Mouse (Mus musculus) forebrain, embryonic 14.5 days (tissue): ENCODE measurements around the gene Smtnl2. TPM values are rescaled to one million over a fixed set of nuclear protein-coding genes. Genes with fewer than 3 reads are reported as not detected.
A peak's percentile ranks its signal among the peaks of the same experiment; 100 is the strongest.

Source experiments
- ATAC-seq: fragments of 200-750 bp; cut with Nextera tagmentation; 2 replicates; pipeline ENCODE4 v1.8.0; 2017; ENCODE audit warnings: mild to moderate bottlenecking, moderate library complexity
- DNase-seq: peaks from one replicate; pipeline ENCODE4 v3.0.0-alpha.2; 2015; ENCODE audit warnings: low spot score
- H3K27ac ChIP-seq: fragments of 300-500 bp; sonication (generic); 2 replicates; pipeline ENCODE4 v1.5.1; 2014; ENCODE audit warnings: low read depth, mild to moderate bottlenecking, control low read depth, low read length, moderate library complexity
- H3K27me3 ChIP-seq: fragments of 300-500 bp; sonication (generic); replicated peaks from 2 replicates; pipeline ENCODE4 v1.6.1; 2014; ENCODE audit warnings: low read length, control low read depth, mixed read lengths; ENCODE audit not compliant: control insufficient read depth, insufficient read depth
- H3K36me3 ChIP-seq: fragments of 300-500 bp; sonication (generic); 2 replicates; pipeline ENCODE4 v1.6.1; 2014; ENCODE audit warnings: low read length, control low read depth; ENCODE audit not compliant: control insufficient read depth, insufficient read depth
- H3K4me1 ChIP-seq: fragments of 300-500 bp; sonication (generic); 2 replicates; pipeline ENCODE4 v1.6.1; 2014; ENCODE audit warnings: antibody characterized with exemption, low read length, control low read depth; ENCODE audit not compliant: control insufficient read depth, insufficient read depth
- H3K4me2 ChIP-seq: fragments of 300-500 bp; sonication (generic); 2 replicates; pipeline ENCODE4 v1.6.1; 2014; ENCODE audit warnings: mild to moderate bottlenecking, control low read depth, low read length
- H3K4me3 ChIP-seq: fragments of 300-500 bp; sonication (generic); 2 replicates; pipeline ENCODE4 v1.5.1; 2014; ENCODE audit warnings: low read depth, low read length, control low read depth
- H3K9ac ChIP-seq: fragments of 300-500 bp; sonication (generic); 2 replicates; pipeline ENCODE4 v1.6.1; 2014; ENCODE audit warnings: mild to moderate bottlenecking, low read length, control low read depth, moderate library complexity
- H3K9me3 ChIP-seq: fragments of 300-500 bp; sonication (generic); replicated peaks from 2 replicates; pipeline ENCODE4 v1.6.1; 2016; ENCODE audit warnings: low read length, control low read depth, mixed read lengths; ENCODE audit not compliant: control insufficient read depth
- WGBS: fragments of 180-500 bp; shearing (Covaris S2); extraction: QIAGEN DNeasy Blood & Tissue Kit; methylation state at CpG from one replicate; pipeline ENCODE4 v1.1.7; 2014; 5-methylcytosine and 5-hydroxymethylcytosine counted together
- polyA plus RNA-seq: library from polyadenylated mRNA; unstranded; fragments of >200 nt; fragmentation: Nextera tagmentation; extraction: Ambion mirVana; gene quantifications from 2 replicates; pipeline ENCODE4 v1.2.1, GENCODE M21; 2014

The Smtnl2 gene
- 1.4 and 1.6 TPM in 2 replicates for polyA plus RNA-seq

GRCm38 (mm10) chr11:72411093-72411921 is at the start of gene Smtnl2:
Smtnl2 (minus strand) TSS chr11:72411713.
- peak; percentile 74 for DNase-seq

GRCm38 (mm10) chr11:72458502-72458901 is 47.0 kb upstream of the Smtnl2 start:
- DNase-seq (no peak), ATAC-seq (no peak)
- Histone ChIP-seq H3K36me3 (peaks cover 12% of the 10 kb centered on the region; the same call in 1 of the 2 replicates), H3K4me1 (no peaks in the 10 kb centered on the region), H3K9me3 (no peaks in the 10 kb centered on the region), H3K27me3 (no peaks in the 10 kb centered on the region), H3K9ac (no peak overlapping the region), H3K27ac (no peak overlapping the region), H3K4me3 (no peak overlapping the region), H3K4me2 (no peak overlapping the region)
- 82% methylated on average over 3 of the region's 3 CpGs for WGBS

More at GRCm38 (mm10) chr11:72411093-72411921, at the start of gene Smtnl2:
- H3K4me1 ChIP-seq = 0 out of 2 replicates have a peak, but pooled peaks cover 7% of the 10 kb centered on the region
- H3K36me3 ChIP-seq = no peaks in the 10 kb centered on the region
- H3K9ac ChIP-seq = peak within 1 kb of the TSS; percentile 67
- no peaks in the 10 kb centered on the region; the same call in 1 of the 2 replicates for H3K27me3 ChIP-seq
- peak within 1 kb of the TSS; percentile 49 for H3K4me3 ChIP-seq
- under 1% methylated on average over 81 of the region's 86 CpGs for WGBS
- H3K4me2 ChIP-seq = peak within 1 kb of the TSS; percentile 99
- H3K27ac ChIP-seq = no peak within 1 kb of the TSS
- peak; percentile 90 for ATAC-seq
- no peaks in the 10 kb centered on the region for H3K9me3 ChIP-seq

- peaks cover 15% of the 10 kb centered on the region for H3K36me3 ChIP-seq
- 69% methylated on average over 12 of the region's 12 CpGs for WGBS
Measured at GRCm38 (mm10) chr11:72457995-72458496, 46.5 kb upstream of the Smtnl2 start.

GRCm38 (mm10) chr11:72455694-72456093 is 44.2 kb upstream of the Smtnl2 start:
- 41% methylated on average over 5 of the region's 5 CpGs for WGBS
- H3K4me1 ChIP-seq = no peaks in the 10 kb centered on the region
- ATAC-seq (peak; percentile 37; the same call in 1 of the 2 replicates), DNase-seq (peak; percentile 26)
- peaks cover 39% of the 10 kb centered on the region for H3K36me3 ChIP-seq
- no peak overlapping the region; the same call in 1 of the 2 replicates for H3K9ac ChIP-seq
- H3K27me3 ChIP-seq = no peaks in the 10 kb centered on the region
- no peak overlapping the region for H3K27ac ChIP-seq
- no peak overlapping the region for H3K4me2 ChIP-seq
- H3K9me3 ChIP-seq = no peaks in the 10 kb centered on the region
- no peak overlapping the region for H3K4me3 ChIP-seq

More at GRCm38 (mm10) chr11:72457995-72458496, 46.5 kb upstream of the Smtnl2 start:
- no peak overlapping the region for H3K4me2 ChIP-seq
- H3K27me3 ChIP-seq = no peaks in the 10 kb centered on the region
- no peak overlapping the region for H3K9ac ChIP-seq
- ATAC-seq (no peak), DNase-seq (no peak)
- H3K9me3 ChIP-seq = no peaks in the 10 kb centered on the region
- no peak overlapping the region for H3K4me3 ChIP-seq
- H3K27ac ChIP-seq = no peak overlapping the region
- H3K4me1 ChIP-seq = no peaks in the 10 kb centered on the region

GRCm38 (mm10) chr11:72453105-72453953 is 41.8 kb upstream of the Smtnl2 start:
- no peak overlapping the region for H3K27ac ChIP-seq
- ATAC-seq (no peak), DNase-seq (no peak)
- H3K27me3 ChIP-seq = no peaks in the 10 kb centered on the region
- H3K9ac ChIP-seq = no peak overlapping the region
- WGBS = 62% methylated on average over 15 of the region's 15 CpGs
- H3K4me2 ChIP-seq = no peak overlapping the region
- H3K36me3 ChIP-seq = peaks cover 60% of the 10 kb centered on the region
- no peak overlapping the region for H3K4me3 ChIP-seq
- no peaks in the 10 kb centered on the region for H3K4me1 ChIP-seq
- no peaks in the 10 kb centered on the region for H3K9me3 ChIP-seq

GRCm38 (mm10) chr11:72452140-72452665 is 40.7 kb upstream of the Smtnl2 start:
- WGBS = 90% methylated on average over 3 of the region's 3 CpGs

GRCm38 (mm10) chr11:72447475-72447874 is 36.0 kb upstream of the Smtnl2 start:
- Histone ChIP-seq H3K27me3 (no peaks in the 10 kb centered on the region), H3K4me2 (no peak overlapping the region), H3K4me3 (no peak overlapping the region), H3K9me3 (no peaks in the 10 kb centered on the region), H3K36me3 (peaks cover 100% of the 10 kb centered on the region), H3K4me1 (peaks cover under 1% of the 10 kb centered on the region; the same call in 1 of the 2 replicates), H3K27ac (no peak overlapping the region), H3K9ac (no peak overlapping the region)
- no peak for ATAC-seq
- 87% methylated on average over 8 of the region's 8 CpGs for WGBS
- no peak for DNase-seq

More at GRCm38 (mm10) chr11:72452140-72452665, 40.7 kb upstream of the Smtnl2 start:
- DNase-seq (no peak), ATAC-seq (no peak)
- no peaks in the 10 kb centered on the region for H3K9me3 ChIP-seq
- no peak overlapping the region for H3K27ac ChIP-seq
- no peaks in the 10 kb centered on the region for H3K4me1 ChIP-seq
- no peak overlapping the region for H3K4me2 ChIP-seq
- no peak overlapping the region for H3K9ac ChIP-seq
- peaks cover 71% of the 10 kb centered on the region for H3K36me3 ChIP-seq
- H3K27me3 ChIP-seq = no peaks in the 10 kb centered on the region
- H3K4me3 ChIP-seq = no peak overlapping the region

- no peak overlapping the region for H3K4me3 ChIP-seq
- H3K27me3 ChIP-seq = no peaks in the 10 kb centered on the region
- 90% methylated on average over 6 of the region's 6 CpGs for WGBS
- no peak overlapping the region for H3K27ac ChIP-seq
- no peak overlapping the region for H3K9ac ChIP-seq
- no peak overlapping the region for H3K4me2 ChIP-seq
- ATAC-seq (no peak), DNase-seq (peak; percentile 24)
- peaks cover 6% of the 10 kb centered on the region for H3K4me1 ChIP-seq
- no peaks in the 10 kb centered on the region for H3K9me3 ChIP-seq
- peaks cover 93% of the 10 kb centered on the region for H3K36me3 ChIP-seq
Measured at GRCm38 (mm10) chr11:72446311-72447105, 35.0 kb upstream of the Smtnl2 start.
